Mouse (Mus musculus) colon, adult 2 months (tissue): ENCODE results near the gene Rnf114. TPM values are rescaled to one million over a fixed set of nuclear protein-coding genes. Genes with fewer than 3 reads are reported as not detected.

Experiments used
- polyA plus RNA-seq: library from polyadenylated mRNA; depleted of rRNA; stranded (reverse); fragments of >200 nt; gene quantifications from 2 replicates; pipeline ENCODE4 v1.2.3, GENCODE M21; 2012; rRNA removed

Rnf114 gene
- 68.2 and 83.7 TPM in 2 replicates for polyA plus RNA-seq

GRCm38 (mm10) chr2:167491757-167492708 is at the start of gene Rnf114:
Rnf114 (plus strand) TSS chr2:167492645.

GRCm38 (mm10) chr2:167492713-167493636 is 530 bp downstream of the Rnf114 start, which contains the start of gene Spata2:
Spata2 (minus strand) TSS chr2:167492887.

DNA sequence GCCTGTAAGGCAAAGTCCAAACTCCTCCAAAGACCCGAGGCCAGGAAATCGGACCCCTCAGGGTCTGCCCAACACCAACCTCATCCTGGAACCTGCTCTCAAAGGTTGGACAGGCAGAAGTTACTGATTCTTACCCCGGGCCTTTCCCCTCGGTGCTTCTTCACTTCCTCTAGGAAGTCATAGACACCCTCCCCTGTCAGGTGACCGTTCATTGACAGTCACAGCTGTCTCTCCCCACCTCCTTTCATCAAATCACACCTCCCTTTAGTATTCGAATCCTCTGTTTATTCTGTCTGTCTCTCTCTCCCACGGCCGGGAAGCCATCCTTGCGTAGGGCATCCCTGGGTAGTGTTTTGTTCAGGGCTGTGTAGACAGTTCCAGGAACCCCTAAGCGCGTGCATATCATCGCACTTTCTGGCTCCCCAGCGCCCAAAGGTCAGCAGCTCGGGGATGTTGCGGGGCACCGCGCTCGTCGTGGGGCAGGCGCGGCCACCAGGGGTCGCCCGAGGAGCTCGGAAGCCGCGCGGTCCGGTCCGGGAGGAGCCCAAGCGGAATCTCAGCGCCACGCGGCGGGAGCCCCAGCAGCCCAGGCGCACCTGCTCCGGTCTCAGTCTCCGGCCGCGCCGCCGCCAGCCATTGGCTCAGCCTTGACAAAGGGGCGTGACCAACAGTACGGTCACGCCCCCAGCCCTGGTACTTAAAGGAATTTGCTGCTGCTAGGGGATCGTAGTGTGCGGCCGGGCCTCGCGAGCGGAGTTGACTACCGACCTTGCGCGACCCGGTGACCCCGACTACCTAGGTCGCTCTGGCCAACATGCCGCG is 45.2 kb downstream of the Rnf114 start, which contains the start of gene Snai1:
Gene Snai1, plus strand, starts transcription at position 720 of the 822 bp plus-strand sequence.

Other genes with a start within 250 kb of the Rnf114 start
- gene B4galt5, start 143.5 kb upstream of the Rnf114 start, polyA plus RNA-seq = 29.7 and 30.3 TPM in 2 replicates
- gene Slc9a8, start 70.9 kb upstream of the Rnf114 start, polyA plus RNA-seq = 46.5 and 47.3 TPM in 2 replicates
- gene Spata2, start 242 bp downstream of the Rnf114 start, polyA plus RNA-seq = 52.2 and 55.5 TPM in 2 replicates
- gene Snai1, start 45.5 kb downstream of the Rnf114 start, polyA plus RNA-seq = 24.1 and 27.0 TPM in 2 replicates
- 120 TPM in 2 replicates for gene Ube2v1, start 139.4 kb downstream of the Rnf114 start, polyA plus RNA-seq
- gene Gm20431, start 168.9 kb downstream of the Rnf114 start, polyA plus RNA-seq = 12.9 and 18.7 TPM in 2 replicates
- gene Cebpb, start 196.3 kb downstream of the Rnf114 start, polyA plus RNA-seq = 199 and 203 TPM in 2 replicates
- 144 and 212 TPM in 2 replicates for gene Tmem189, start 197.2 kb downstream of the Rnf114 start, polyA plus RNA-seq